Mouse (Mus musculus): ENCODE data around the gene Odc1.
A peak's percentile ranks its signal among the peaks of the same experiment; 100 is the strongest.
"Not testable (repeated sequence)": the region's sequence is repeated elsewhere in the genome, so short reads cannot be mapped to it uniquely, and the experiment has no call there.

Odc1 gene

GRCm38 (mm10) chr12:17544209-17545106, at the start of gene Odc1:
Gene Odc1 (plus strand): TSS chr12:17544794.
- peak; percentile 100 for DNase-seq

- DNase-seq: no peak
Measured at GRCm38 (mm10) chr12:17494809-17495208, 49.8 kb upstream of the Odc1 start.

- DNase-seq: peak; percentile 12
Measured at GRCm38 (mm10) chr12:17495858-17496451, 48.6 kb upstream of the Odc1 start.

- no peak for DNase-seq
Measured at GRCm38 (mm10) chr12:17505620-17506074, 38.9 kb upstream of the Odc1 start.

- DNase-seq: no peak
Measured at GRCm38 (mm10) chr12:17506117-17506993, 38.2 kb upstream of the Odc1 start.

- DNase-seq: no peak
Measured at GRCm38 (mm10) chr12:17506994-17507542, 37.5 kb upstream of the Odc1 start.

- no peak for DNase-seq
Measured at GRCm38 (mm10) chr12:17509310-17509709, 35.3 kb upstream of the Odc1 start.

- DNase-seq: no peak
Measured at GRCm38 (mm10) chr12:17510158-17510557, 34.4 kb upstream of the Odc1 start.

- no peak for DNase-seq
Measured at GRCm38 (mm10) chr12:17511019-17511418, 33.6 kb upstream of the Odc1 start.

- DNase-seq: no peak
Measured at GRCm38 (mm10) chr12:17529180-17529579, 15.4 kb upstream of the Odc1 start.

- DNase-seq: no peak
Measured at GRCm38 (mm10) chr12:17529726-17530125, 14.9 kb upstream of the Odc1 start.

- DNase-seq: no peak
Measured at GRCm38 (mm10) chr12:17530825-17531224, 13.8 kb upstream of the Odc1 start.

- no peak for DNase-seq
Measured at GRCm38 (mm10) chr12:17536222-17536621, 8.4 kb upstream of the Odc1 start.

- no peak for DNase-seq
Measured at GRCm38 (mm10) chr12:17537147-17537546, 7.4 kb upstream of the Odc1 start.

- DNase-seq: no peak
Measured at GRCm38 (mm10) chr12:17538087-17538486, 6.5 kb upstream of the Odc1 start.

- DNase-seq: no peak
Measured at GRCm38 (mm10) chr12:17539041-17539440, 5.6 kb upstream of the Odc1 start.

GRCm38 (mm10) chr12:17540040-17540552, 4.5 kb upstream of the Odc1 start:
- no peak for DNase-seq

- no peak for DNase-seq
Measured at GRCm38 (mm10) chr12:17545107-17545571, 545 bp downstream of the Odc1 start.

- DNase-seq: no peak
Measured at GRCm38 (mm10) chr12:17545884-17546283, 1.3 kb downstream of the Odc1 start.

GRCm38 (mm10) chr12:17547552-17547951, 3.0 kb downstream of the Odc1 start:
- not testable (repeated sequence) for DNase-seq

GRCm38 (mm10) chr12:17548505-17548904, 3.9 kb downstream of the Odc1 start:
- no peak for DNase-seq

GRCm38 (mm10) chr12:17549421-17549820, 4.8 kb downstream of the Odc1 start:
- not testable (repeated sequence) for DNase-seq

Data from right cerebral cortex, postnatal 4 days (tissue).